Mouse (Mus musculus): ENCODE results near the gene Tra2a.

The Tra2a gene
- long read RNA-seq, experiment 1, transcript Tra2a-203 (1 exons, 3,788 nt) = major isoform, 7 of 16 reads
- long read RNA-seq, experiment 1, partial matches to known transcripts = 4 of 16 reads
- long read RNA-seq, experiment 1, other reads (novel, unspliced or antisense) = 1 of 16 reads
- long read RNA-seq, experiment 2, transcript Tra2a-203 (1 exons, 3,788 nt) = major isoform, 22 of 31 reads
- long read RNA-seq, experiment 2, transcript Tra2a-201 (8 exons, 1,799 nt) = minor isoform, 5 of 31 reads
- long read RNA-seq, experiment 2, partial matches to known transcripts = 2 of 31 reads
- long read RNA-seq, experiment 2, other reads (novel, unspliced or antisense) = 2 of 31 reads

GRCm38 (mm10) chr6:49263847-49264243 is at the start of gene Tra2a:
Gene Tra2a, minus strand, starts transcription at chr6:49264033.
- intact Hi-C loops (cut with DNase I) = loop anchor here (2.0 to 10.0 kb wide), 2 partner anchors 55 to 101 kb away; partner anchors contain the start of genes Ccdc126 and Fam221a

GRCm38 (mm10) chr6:49298286-49298685 is 34.5 kb upstream of the Tra2a start:
- intact Hi-C loops (cut with DNase I) = no loop called here

- intact Hi-C loops (cut with DNase I) = no loop called here
Measured at GRCm38 (mm10) chr6:49282122-49282521, 18.3 kb upstream of the Tra2a start.

DNA sequence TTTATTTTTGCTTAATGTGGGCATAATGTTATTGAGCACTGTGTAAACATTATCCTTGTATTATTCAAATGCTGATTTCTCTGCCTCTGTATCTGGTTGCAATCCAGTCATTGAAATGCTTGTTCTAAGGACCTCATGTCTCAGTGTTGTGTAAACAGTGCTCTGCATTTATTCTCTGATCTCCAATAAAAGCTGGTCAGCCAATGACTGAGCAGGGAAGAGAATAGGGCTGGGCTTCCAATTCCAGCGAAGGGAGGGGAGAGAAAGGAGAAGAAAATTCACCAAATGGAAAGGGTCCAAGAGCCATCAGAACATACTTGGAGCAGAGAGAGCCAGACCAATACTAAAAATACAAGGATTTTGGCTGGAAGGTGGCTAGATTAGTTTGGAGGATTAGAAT is 17.1 kb upstream of the Tra2a start:
- intact Hi-C loops (cut with DNase I) = no loop called here

DNA sequence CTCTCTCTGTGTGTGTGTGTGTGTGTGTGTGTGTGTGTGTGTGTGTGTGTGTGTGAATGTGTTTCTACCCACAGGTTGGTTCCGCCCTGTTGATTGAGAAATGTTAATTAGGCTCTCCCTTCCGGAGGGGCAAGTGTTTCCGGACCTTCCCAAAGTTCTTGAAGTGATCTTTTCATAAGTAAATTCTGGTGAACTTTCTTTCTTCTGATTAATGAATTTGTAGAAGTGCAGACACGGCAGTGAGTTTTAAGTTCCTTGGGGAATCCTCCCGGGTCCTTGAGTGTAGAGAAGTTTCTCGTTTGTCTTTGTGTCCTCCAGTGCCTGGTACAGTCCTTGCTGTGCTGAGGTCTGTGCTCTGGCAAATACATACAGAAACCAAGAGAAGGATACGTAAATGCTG is 11.5 kb upstream of the Tra2a start:
- intact Hi-C loops (cut with DNase I) = no loop called here

DNA sequence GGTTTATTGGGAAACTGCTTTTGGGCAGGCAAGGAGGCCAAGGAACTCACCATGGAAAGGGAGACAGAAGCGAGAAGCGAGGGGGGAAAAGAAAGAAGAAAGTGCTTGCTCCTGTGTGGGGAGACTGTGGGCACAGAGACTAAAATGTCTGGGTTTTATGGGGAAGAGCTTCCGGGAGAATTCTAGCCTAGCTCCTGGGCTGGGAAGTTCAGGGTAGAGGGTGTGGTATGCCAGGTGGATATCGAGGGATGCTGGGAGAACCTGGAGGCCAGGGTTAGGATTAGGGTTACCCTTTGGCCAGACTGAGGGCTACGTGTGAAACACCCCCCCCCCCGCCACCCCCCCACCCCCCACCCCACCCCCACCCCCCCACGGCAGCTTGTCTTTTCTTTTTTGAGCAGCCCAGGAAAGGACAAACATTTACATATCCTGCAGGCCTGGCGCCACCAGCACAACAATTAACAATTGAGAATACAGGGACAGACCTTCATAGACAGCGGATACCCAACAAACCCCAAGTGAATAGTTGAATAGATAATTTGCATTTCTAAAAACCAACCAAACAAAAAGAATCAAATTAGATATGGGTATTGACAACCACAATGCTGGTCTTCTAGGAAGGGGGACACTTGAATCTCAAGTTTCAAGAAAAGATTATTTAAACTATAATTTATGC is 10.7 kb upstream of the Tra2a start:
- intact Hi-C loops (cut with DNase I) = no loop called here

DNA sequence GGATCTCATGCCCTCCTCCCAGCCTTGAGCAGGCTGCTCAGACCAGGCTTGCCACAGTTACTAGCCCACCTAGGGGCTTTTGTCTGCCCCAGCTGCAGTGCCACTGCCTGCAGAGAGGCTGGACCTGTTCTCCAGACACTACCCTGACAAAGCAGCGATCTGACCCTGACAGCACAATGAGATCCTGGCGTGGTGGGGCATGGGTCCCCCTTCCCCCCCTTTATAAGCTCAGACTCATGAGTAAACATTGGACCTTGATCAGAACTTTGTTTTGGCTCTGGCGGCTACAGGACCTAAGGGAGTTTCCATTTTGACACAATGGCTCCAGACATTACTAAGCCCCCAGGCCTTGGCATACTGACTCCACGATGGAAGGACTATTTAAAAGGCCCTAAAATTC is 10.1 kb upstream of the Tra2a start:
- intact Hi-C loops (cut with DNase I) = no loop called here

GRCm38 (mm10) chr6:49272863-49273262 is 9.0 kb upstream of the Tra2a start:
- intact Hi-C loops (cut with DNase I) = no loop called here

- intact Hi-C loops (cut with DNase I) = no loop called here
Measured at GRCm38 (mm10) chr6:49271815-49272214, 8.0 kb upstream of the Tra2a start.

DNA sequence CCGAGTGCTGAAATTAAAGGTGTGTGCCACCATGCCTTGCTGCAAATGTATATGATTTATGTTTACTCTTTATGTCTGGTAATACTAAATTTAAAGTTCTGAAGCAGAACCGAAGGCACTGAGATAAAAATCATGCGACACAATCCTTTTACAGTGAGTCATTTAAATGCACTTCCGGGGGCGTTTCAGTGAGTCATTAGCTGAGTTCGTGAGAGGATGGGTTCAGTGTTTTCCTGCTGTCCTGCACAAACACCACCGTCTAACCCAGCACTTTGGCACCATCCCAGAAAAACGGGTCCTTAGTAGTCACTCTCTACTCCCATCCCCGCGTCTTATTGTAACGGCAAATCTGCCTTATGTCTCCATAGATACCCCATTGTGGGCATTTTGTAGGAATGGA is 6.1 kb upstream of the Tra2a start:
- intact Hi-C loops (cut with DNase I) = loop anchor here (1.0 to 10.0 kb wide), 2 partner anchors 95 to 129 kb away; partner anchors contain the start of gene Fam221a

- intact Hi-C loops (cut with DNase I) = loop anchor here (1.0 to 10.0 kb wide), 2 partner anchors 96 to 130 kb away; partner anchors contain the start of gene Fam221a
Measured at GRCm38 (mm10) chr6:49269200-49269599, 5.4 kb upstream of the Tra2a start.

GRCm38 (mm10) chr6:49267686-49268085 is 3.9 kb upstream of the Tra2a start:
- intact Hi-C loops (cut with DNase I) = loop anchor here (10.0 kb wide), 1 partner anchor 97 kb away; the partner anchor contains the start of gene Fam221a

GRCm38 (mm10) chr6:49265207-49265606 is 1.4 kb upstream of the Tra2a start:
- intact Hi-C loops (cut with DNase I) = loop anchor here (10.0 kb wide), 1 partner anchor 100 kb away; the partner anchor contains the start of gene Fam221a

GRCm38 (mm10) chr6:49264446-49264845 is 613 bp upstream of the Tra2a start:
- intact Hi-C loops (cut with DNase I) = loop anchor here (10.0 kb wide), 1 partner anchor 100 kb away; the partner anchor contains the start of gene Fam221a

DNA sequence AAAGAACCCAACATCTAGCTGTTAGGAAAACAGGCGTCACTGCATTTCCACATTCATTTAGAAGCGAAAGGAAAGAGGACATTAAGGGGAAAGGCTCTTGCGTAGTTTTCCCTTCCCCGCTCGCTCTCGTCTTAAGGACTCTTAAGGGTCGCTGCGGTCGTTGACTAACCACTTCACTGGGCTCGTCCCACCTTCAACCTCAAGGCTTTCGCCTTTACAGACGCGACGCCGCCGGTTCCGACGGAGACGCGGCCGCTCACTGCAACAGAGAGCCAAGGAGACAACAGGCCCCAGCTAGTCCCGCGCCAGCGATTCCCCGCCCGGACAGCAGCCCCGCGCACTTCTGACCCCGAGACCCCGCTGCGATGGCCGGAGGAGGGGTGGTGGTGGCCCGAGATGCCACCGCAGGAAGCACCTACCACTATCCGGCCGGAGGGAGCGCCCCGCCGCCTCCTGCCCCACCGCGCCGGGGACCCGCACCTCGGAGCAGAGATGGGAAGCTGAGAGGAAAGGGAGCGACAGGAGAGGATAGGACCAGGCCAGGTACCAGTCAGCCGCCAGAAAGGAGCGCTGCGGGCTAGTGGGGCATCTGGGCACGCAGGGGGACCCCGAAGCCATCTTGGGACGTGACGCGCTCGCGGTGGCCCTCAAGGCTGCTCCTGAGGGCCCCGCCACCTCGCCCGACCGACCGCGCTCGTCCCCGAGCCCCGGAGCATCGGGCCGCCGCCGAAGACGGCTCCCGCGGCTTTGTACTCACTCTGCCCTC is 569 bp downstream of the Tra2a start:
- intact Hi-C loops (cut with DNase I) = loop anchor here (2.0 to 10.0 kb wide), 2 partner anchors 56 to 102 kb away; partner anchors contain the start of genes Ccdc126 and Fam221a

GRCm38 (mm10) chr6:49262421-49262820 is 1.4 kb downstream of the Tra2a start:
- intact Hi-C loops (cut with DNase I) = loop anchor here (2.0 to 10.0 kb wide), 2 partner anchors 56 to 102 kb away; partner anchors contain the start of genes Ccdc126 and Fam221a

DNA sequence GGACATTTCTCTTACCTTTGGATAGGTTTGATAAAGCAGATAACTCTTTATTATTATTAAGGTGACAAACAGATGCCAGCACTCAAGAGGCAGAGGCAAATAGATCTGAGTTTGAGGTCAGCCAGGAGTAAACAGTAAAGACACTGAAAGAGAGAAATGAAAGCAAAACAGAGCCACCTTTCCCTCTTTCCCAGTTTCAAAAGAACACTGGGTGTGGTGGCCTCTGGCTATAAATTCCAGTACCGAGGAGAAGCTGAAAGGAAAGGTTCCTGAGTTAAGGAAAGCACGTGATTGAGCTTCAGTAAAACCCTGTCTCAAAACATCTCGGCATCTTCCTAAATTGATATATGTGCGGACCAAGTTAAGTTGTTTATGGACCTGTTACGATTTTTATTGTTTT is 4.1 kb downstream of the Tra2a start:
- intact Hi-C loops (cut with DNase I) = loop anchor here (10.0 kb wide), 1 partner anchor 105 kb away; the partner anchor contains the start of gene Fam221a

GRCm38 (mm10) chr6:49257880-49258279 is 6.0 kb downstream of the Tra2a start:
- intact Hi-C loops (cut with DNase I) = no loop called here

DNA sequence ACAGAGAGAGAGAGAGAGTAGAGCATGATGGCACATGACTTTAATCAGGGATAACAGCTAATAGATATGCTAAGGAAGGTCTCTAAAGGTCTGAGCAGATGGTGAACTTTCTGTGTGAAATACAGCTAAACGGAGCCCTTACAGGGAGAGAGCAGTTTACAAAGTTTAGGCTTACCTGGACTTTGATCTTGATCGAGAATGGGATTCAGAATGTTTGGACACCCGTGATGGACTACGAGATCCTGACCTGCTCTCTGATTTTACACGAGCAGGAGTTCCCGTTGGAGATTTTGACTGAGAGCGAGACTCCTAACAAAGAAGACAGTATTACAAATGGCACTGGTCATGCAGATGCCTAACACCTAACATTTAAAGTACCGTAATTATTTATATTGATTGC is 11.6 kb downstream of the Tra2a start:
- intact Hi-C loops (cut with DNase I) = no loop called here

DNA sequence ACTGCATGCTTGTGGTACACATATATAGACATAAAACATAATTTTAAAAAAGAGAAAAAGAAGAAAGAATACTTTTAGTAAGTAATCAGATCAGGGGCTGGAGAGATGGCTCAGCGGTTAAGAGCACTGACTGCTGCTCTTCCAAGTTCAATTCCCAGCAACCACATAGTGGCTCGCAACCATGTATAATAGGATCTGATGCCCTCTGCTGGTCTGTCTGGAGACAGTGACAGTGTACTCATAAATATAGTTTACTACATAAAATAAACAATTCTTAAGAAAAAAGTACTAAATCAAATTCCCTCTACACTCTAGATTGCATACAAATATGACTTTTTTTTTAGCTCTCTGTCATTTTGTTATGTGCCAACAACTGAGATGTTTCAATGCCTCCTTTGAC is 12.6 kb downstream of the Tra2a start:
- intact Hi-C loops (cut with DNase I) = no loop called here

DNA sequence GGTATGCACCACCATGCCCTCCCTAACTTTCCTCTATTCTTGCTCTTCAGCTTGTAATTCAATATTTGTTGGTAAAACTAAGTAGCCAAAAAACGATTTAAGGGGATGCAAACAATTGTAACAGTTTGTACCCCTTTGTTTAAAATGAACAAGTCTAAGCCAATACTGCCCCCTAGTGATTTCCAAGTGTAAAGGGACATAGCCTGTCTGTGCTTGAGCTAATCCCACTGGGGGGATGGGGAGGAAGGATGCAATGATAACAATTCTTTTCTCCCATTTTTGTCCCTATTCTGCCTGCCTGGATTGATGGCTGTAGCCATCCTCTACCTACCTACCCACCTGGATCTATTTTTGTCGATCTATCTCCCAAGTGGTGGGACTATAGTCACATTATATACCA is 16.6 kb downstream of the Tra2a start:
- intact Hi-C loops (cut with DNase I) = no loop called here

Data from adrenal gland (tissue).